Mouse (Mus musculus): ENCODE measurements at regions not wholly inside any gene's neighbourhood (a gene's known extent, or its start where the extent isn't known, plus 50 kb on each side); places are given as distances from the start of the nearest gene placed in this dataset.

DNA sequence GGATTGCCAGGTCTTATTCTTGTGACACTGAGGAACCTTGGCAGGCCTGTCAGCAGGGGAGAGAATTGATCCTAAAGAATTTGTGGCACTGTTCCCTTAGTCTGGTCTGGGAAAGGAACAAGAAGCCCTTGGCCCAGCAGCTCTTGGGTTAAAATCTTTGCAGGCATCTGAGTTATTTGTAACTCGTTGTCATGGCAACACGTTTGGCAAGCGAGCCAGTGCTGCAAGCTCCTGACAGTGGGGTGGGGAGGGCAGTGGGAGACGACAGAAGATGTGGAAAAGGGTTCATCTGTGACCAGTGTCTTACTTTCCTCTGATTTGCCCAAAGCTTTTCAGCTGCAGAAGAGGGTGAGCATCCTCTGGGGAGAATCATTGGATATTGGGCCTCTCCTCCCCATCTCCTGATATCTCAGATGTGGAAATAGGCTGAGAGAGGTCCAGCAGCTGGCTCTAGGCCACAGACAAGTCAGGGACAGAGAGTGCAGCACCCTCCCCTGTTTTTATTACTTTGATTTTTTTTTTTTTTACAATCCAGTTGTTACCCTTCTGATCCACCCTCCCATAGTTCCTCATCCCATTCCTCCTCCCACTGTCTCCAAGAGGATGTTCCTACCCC is 92.4 kb upstream of the Huwe1 start:
- peak; percentile 10 to 20 for DNase-seq (ENCODE audit: low spot score in 2 of 2)
